Mouse (Mus musculus): Measurements from ENCODE around the gene Vti1b.

Vti1b gene

DNA sequence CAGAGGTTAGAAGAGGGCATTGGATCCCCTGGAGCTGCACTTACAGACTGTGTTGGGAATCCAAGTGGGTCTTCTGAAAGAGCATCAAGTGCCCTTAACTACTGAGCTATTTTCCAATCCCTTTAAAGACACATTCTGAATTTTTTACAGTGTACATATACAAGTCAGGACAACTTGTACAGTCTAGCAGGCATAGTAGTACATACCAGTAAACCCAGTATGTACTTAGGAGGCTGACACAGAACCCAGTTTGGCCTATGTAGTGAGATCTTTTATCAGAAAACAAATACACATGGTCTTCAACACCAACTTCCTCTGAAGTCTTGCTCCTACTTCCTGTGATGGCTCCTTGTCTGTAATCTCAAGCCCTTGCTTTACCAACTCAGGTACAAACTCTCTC, 33.5 kb downstream of the Vti1b start:
- in situ Hi-C loops (cut with MboI): no loop called here

DNA sequence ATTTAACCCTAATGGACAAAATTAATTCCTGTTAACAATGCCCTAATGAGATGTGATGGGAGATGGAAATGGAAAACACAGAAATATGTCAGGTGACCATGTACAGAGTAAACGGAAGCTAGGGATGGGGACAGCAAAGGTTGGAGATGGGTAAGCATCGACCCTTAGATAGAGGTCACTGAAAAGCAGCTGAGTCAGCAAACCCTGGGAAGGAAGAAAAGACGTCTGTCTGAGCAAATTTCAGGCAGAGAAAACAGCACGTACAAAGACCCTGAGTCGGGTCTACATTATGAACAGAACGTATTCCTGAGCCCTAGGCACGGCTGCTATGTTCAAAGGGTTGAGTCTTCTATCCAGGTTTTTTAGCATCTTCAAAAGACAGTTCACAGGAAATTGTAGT, 35.5 kb downstream of the Vti1b start:
- in situ Hi-C loops (cut with MboI): no loop called here

DNA sequence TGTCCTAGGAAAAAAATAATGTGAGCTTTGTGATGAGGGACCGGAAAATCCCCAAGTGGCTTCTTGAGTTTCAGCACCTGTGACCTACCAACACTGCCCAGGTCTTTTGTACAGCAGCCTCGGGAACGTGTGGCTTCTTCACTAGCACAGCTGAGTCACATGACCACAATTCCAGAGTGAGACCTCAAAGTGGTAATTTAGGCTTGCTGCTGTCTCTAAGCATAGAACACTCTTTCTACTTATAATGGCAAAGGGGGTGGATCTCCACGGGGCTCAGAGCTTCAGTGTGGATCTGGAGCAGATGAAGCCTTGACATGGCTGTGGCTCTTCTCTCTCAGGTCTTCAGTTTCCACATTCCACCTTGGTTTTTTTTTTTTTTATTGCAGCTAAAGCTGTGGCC, 37.4 kb downstream of the Vti1b start:
- in situ Hi-C loops (cut with MboI): no loop called here

DNA sequence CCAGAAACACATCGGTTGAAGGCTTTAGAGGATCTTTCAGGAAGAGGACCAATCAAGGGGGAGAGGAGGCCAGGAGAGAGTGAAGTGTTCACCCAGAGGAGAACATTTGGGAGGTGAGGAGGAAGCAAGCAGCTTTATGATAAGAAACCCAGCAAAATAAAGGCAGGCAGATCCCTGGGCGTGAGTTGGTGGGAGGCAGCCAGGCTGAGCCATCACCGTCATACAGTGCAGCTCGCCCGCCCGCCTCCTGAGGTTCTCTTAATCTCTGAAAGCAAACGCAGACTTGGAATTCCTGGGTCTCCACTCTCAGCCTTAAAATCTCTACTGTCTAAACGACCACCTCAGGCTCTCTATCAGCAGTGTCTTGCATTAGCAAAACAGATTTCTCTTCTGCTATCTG, 37.8 kb downstream of the Vti1b start:
- in situ Hi-C loops (cut with MboI): no loop called here

DNA sequence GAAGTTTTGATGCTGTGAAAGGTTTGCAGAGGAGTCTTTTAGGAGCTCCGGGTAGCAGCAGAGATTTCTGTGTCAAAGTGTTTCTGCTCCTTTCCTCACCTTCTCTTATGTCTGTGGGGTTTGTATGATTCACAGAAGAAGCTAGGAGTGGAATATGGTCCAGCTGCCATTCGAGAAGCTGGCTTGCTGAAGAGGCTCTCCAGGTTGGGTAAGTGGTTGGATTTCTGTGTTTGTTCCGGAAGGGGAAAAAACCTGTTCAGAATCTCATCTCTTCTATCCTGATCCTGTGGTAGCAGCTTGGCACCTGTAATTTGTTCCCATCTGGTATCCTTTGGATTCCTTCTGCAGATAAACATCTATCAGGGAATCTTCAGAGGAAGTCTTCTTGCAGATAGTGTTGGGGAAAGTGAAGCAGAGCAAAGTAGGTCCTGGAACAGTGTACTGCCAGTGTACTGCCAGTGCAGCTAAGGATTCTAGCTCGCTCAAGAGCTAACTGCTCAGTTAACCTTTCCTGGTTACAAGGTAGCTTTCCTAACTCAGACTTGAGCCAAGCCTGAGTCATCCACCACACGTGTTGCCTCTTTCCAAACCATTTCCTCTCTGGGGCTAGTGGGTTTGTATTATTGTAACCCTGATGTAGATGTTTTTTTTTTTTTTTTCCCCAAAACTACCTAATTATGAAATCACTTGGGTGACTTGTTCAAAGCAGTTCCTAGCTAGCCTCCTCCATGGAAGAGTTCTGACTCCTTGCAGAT, 40.6 kb downstream of the Vti1b start:
- in situ Hi-C loops (cut with MboI): no loop called here

DNA sequence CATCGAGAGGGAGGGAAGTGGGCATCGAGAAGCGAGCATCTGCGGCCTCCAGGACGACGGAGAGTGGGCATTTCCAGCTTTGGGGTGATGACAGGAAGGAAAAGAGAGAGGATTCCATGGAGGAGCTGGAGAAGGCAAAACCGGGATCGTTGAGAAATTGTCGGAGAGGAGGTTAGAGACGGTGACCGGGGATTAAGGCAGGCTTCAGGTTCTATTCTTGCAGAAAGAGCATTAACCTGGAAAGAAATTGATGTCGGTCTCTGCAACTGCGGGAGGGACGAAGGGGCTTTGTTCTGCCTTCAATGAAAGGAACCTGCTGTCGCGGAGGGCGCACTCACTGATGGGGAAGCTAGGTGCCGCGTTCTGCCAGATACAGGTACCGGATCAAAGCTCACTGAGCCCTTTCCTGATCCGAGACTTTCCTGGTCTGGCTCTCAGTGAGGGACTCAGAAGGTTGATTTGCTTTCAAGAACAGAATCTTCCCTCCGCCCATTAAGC, 41.2 kb downstream of the Vti1b start:
- in situ Hi-C loops (cut with MboI): no loop called here

DNA sequence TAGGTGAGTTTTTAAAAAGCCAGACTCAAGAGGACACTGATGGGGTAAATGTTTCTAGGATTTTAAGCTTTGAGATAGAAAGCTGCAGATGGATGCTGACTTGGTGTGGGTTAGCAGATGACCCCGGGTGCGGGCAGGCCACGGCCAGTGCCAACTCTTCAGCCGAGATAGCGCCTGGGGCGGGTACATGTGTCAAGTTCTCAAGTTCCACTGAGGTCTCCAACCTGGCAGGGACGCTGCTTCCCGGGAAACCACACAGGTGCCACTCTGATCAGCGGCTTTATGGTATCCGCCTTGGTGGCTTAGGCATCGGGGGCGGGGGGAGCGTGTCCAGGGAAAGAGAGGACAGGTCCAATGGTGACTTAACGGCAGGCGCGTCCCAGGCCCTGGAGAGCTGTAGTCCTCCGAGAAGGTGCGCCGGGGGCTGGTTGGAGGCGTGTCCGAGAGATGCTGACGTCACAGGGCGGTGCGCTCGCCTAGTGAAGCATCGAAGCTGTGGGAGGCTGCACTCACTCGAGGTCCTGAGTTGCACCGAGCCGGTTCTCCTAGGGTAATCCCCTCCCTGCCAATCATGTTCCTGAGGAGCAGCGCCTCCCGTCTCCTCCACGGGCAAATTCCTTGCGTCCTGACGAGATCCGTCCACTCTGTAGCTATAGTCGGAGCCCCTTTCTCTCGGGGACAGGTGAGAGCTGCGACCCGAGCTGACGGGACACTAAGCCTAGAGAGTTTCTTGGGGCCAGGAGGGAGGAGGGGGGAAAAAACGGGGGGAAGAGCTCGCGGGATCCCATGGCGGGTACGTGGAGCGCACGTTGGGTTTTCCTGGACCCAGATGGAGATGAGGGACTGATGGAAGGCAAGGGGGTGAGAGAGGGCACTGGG, 41.9 kb downstream of the Vti1b start, which contains the start of gene Arg2:
TSS of gene Arg2 (plus strand) at position 479 of the 879 bp plus-strand sequence.
- in situ Hi-C loops (cut with MboI): no loop called here

DNA sequence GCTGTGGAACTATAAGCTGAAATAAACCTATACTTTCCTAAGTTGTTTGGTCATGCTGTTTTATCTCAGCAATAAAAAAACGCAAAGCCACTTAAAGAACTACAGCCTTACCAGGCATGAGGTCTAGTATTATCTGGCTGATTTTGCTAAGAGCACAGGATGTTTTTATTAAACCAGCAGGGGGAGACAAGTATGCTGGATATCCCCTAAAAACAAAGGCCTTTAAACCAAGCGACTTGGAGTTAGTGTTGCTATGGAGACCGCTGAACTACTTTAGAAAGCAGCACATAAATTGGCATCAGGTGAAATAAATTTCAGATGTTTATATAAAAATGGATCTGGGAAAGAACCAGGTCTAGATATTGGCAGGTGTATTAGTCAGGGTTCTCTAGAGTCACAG, 49.6 kb downstream of the Vti1b start:
- in situ Hi-C loops (cut with MboI): loop anchor here (25.0 kb wide), 1 partner anchor 1061 kb away; no protein-coding TSS in a partner anchor

DNA sequence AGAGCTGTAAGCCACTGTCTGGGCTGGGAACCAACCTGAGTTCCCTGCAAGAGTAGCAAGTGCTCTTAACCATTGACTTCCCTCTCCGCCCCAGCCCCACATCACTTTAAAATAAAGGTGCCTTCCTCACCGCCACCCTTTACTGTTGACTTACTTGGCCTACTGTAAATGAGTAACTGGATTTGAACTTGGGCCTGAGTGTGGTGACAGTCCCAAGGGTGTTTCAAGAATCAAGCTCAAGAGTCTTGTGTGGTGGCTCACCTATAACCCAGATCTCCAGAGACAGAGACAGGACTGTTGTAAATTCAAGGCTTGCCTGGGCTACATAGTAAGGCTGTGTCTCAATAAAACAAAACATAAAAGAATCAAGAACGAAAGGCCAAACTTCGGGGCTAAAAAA, 53.5 kb downstream of the Vti1b start:
- in situ Hi-C loops (cut with MboI): loop anchor here (25.0 kb wide), 1 partner anchor 1057 kb away; no protein-coding TSS in a partner anchor

Measured in mature B cell (primary cell).